Mouse (Mus musculus) kidney, embryonic 15.5 days (tissue): Measurements from ENCODE around the gene Fhod1. TPM values are rescaled to one million over a fixed set of nuclear protein-coding genes. Genes with fewer than 3 reads are reported as not detected.
A peak's percentile ranks its signal among the peaks of the same experiment; 100 is the strongest.

Source experiments
- ATAC-seq: fragments of 200-750 bp; cut with Nextera tagmentation; replicated peaks from 2 replicates; pipeline ENCODE4 v1.8.0; 2017; ENCODE audit warnings: moderate TSS enrichment; ENCODE audit not compliant: low FRiP score
- H3K27ac ChIP-seq: fragments of 300-500 bp; sonication (generic); 2 replicates; pipeline ENCODE4 v1.5.1; 2015; ENCODE audit warnings: mild to moderate bottlenecking, inconsistent platforms
- H3K27me3 ChIP-seq: fragments of 300-500 bp; sonication (generic); 2 replicates; pipeline ENCODE4 v1.6.1; 2015; ENCODE audit warnings: inconsistent platforms
- H3K36me3 ChIP-seq: fragments of 300-500 bp; sonication (generic); 2 replicates; pipeline ENCODE4 v1.6.1; 2015; ENCODE audit warnings: inconsistent platforms
- H3K4me1 ChIP-seq: fragments of 300-500 bp; sonication (generic); 2 replicates; pipeline ENCODE4 v1.6.1; 2015; ENCODE audit warnings: inconsistent platforms
- H3K4me2 ChIP-seq: fragments of 300-500 bp; sonication (generic); 2 replicates; pipeline ENCODE4 v1.6.1; 2015; ENCODE audit warnings: moderate library complexity, mild to moderate bottlenecking, inconsistent platforms
- H3K4me3 ChIP-seq: fragments of 300-500 bp; sonication (generic); replicated peaks from 2 replicates; pipeline ENCODE4 v1.5.1; 2015; ENCODE audit warnings: mild to moderate bottlenecking, inconsistent platforms
- H3K9ac ChIP-seq: fragments of 300-500 bp; sonication (generic); 2 replicates; pipeline ENCODE4 v1.6.1; 2015; ENCODE audit warnings: mild to moderate bottlenecking, inconsistent platforms
- H3K9me3 ChIP-seq: fragments of 300-500 bp; sonication (generic); replicated peaks from 2 replicates; pipeline ENCODE4 v1.6.1; 2016; ENCODE audit warnings: inconsistent platforms
- WGBS: fragments of 180-500 bp; shearing (Covaris S2); methylation state at CpG from one replicate; pipeline ENCODE4 v1.1.7; 2015; ENCODE audit warnings: mixed read lengths; 5-methylcytosine and 5-hydroxymethylcytosine counted together
- polyA plus RNA-seq: library from polyadenylated mRNA; unstranded; fragments of >200 nt; fragmentation: Nextera tagmentation; extraction: Ambion mirVana; gene quantifications from 2 replicates; pipeline ENCODE4 v1.2.1, GENCODE M21; 2015

Gene Fhod1
- polyA plus RNA-seq, 1 experiment from 2014 or later: 3.5 TPM

GRCm38 (mm10) chr8:105331469-105331868, 16.3 kb downstream of the Fhod1 start:
- Histone ChIP-seq H3K4me3 (no peak overlapping the region), H3K4me2 (no peak overlapping the region), H3K9me3 (no peaks in the 10 kb centered on the region)

GRCm38 (mm10) chr8:105330325-105330724, 17.4 kb downstream of the Fhod1 start:
- Histone ChIP-seq H3K27ac (no peak overlapping the region), H3K4me2 (no peak overlapping the region), H3K36me3 (peaks cover 76% of the 10 kb centered on the region), H3K27me3 (no peaks in the 10 kb centered on the region), H3K9ac (no peak overlapping the region), H3K4me1 (peaks cover 18% of the 10 kb centered on the region), H3K9me3 (no peaks in the 10 kb centered on the region), H3K4me3 (no peak overlapping the region)
- ATAC-seq: no peak
- 94% methylated on average over 12 of the region's 12 CpGs for WGBS

More at GRCm38 (mm10) chr8:105331469-105331868, 16.3 kb downstream of the Fhod1 start:
- Histone ChIP-seq H3K9ac (no peak overlapping the region), H3K4me1 (peaks cover 15% of the 10 kb centered on the region), H3K27me3 (no peaks in the 10 kb centered on the region), H3K27ac (no peak overlapping the region), H3K36me3 (peaks cover 87% of the 10 kb centered on the region)
- WGBS: 95% methylated on average over 22 of the region's 22 CpGs
- no peak for ATAC-seq

DNA sequence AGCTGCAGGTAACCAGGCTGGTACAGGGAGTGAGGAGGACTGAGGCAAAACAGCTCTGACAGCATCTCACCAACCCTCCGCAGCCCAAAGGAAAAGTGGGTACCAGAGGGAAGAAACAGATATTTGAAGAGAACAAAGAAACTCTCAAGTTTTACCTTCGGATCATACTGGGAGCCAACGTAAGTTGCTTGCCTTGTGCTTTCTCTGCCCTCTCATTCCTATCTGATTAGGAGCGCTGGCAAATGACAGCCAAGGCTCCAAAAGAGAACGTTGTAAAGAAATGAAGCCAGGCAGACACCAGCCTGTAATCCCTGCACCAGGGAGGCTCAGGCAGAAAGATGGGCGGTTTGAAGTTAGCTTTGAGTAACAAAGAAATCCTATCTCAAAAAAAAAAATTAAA, 20.8 kb downstream of the Fhod1 start:
- peak overlapping the region; percentile 85 for H3K4me2 ChIP-seq
- H3K9me3 ChIP-seq: no peaks in the 10 kb centered on the region
- H3K9ac ChIP-seq: peak overlapping the region; percentile 76
- no peaks in the 10 kb centered on the region for H3K27me3 ChIP-seq
- no peak for ATAC-seq
- H3K36me3 ChIP-seq: peaks cover 52% of the 10 kb centered on the region
- H3K4me3 ChIP-seq: peak overlapping the region; percentile 87
- H3K4me1 ChIP-seq: peaks cover 27% of the 10 kb centered on the region
- H3K27ac ChIP-seq: peak overlapping the region; percentile 94; the same call in 1 of the 2 replicates
- 43% methylated on average over 6 of the region's 6 CpGs for WGBS

- WGBS: under 1% methylated on average over 36 of the region's 36 CpGs
- peak; percentile 91 for ATAC-seq
- H3K9ac ChIP-seq: peak within 1 kb of the TSS; percentile 76
Observed at GRCm38 (mm10) chr8:105326141-105326672, 21.5 kb downstream of the Fhod1 start, which contains the start of the genes Lrrc29 and Tmem208. Gene Lrrc29, minus strand, starts transcription at chr8:105326278. Gene Tmem208, plus strand, starts transcription at chr8:105326354.

DNA sequence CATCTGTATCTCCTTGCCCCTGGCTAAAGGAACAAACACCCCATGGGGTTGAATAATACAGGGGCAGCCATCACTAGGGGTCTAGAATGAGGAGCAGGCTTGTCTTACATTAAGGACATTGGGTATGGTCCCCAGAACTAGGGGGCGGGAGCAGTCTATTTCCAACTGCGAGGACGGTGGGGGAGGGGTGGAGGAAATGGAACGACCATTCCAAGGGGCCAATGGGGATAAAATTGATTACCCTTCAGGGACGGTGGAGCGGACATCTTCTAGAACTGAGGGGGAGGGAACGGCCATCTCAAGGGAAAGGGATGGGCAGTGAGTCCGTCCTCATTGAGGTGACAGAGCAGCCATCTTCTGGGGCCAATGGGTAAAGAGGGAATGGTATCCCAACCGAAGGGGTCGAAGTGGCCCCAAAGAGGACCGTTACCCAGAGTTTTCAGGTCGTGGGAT, 22.1 kb downstream of the Fhod1 start:
- Histone ChIP-seq H3K4me1 (peaks cover 27% of the 10 kb centered on the region), H3K4me3 (peak overlapping the region; percentile 87), H3K27ac (peak overlapping the region; percentile 74), H3K4me2 (peak overlapping the region; percentile 85), H3K9me3 (no peaks in the 10 kb centered on the region), H3K36me3 (peaks cover 39% of the 10 kb centered on the region), H3K27me3 (no peaks in the 10 kb centered on the region), H3K9ac (peak overlapping the region; percentile 76)
- under 1% methylated on average over 12 of the region's 12 CpGs for WGBS
- ATAC-seq: peak; percentile 34; the same call in 1 of the 2 replicates

More at GRCm38 (mm10) chr8:105326141-105326672, 21.5 kb downstream of the Fhod1 start, which contains the start of the genes Lrrc29 and Tmem208:
- Histone ChIP-seq H3K4me3 (peak within 1 kb of the TSS; percentile 87), H3K36me3 (peaks cover 45% of the 10 kb centered on the region), H3K4me2 (peak within 1 kb of the TSS; percentile 85), H3K9me3 (no peaks in the 10 kb centered on the region), H3K27me3 (no peaks in the 10 kb centered on the region), H3K27ac (peak within 1 kb of the TSS; percentile 94), H3K4me1 (peaks cover 27% of the 10 kb centered on the region)

- H3K9me3 ChIP-seq: no peaks in the 10 kb centered on the region
- no peak overlapping the region for H3K27ac ChIP-seq
- no peak for ATAC-seq
- H3K36me3 ChIP-seq: peaks cover 35% of the 10 kb centered on the region
- no peaks in the 10 kb centered on the region for H3K27me3 ChIP-seq
- H3K4me2 ChIP-seq: no peak overlapping the region
- H3K4me1 ChIP-seq: peaks cover 26% of the 10 kb centered on the region
- H3K9ac ChIP-seq: no peak overlapping the region
- WGBS: 85% methylated on average over 4 of the region's 4 CpGs
- no peak overlapping the region for H3K4me3 ChIP-seq
Observed at GRCm38 (mm10) chr8:105323183-105323582, 24.6 kb downstream of the Fhod1 start.

DNA sequence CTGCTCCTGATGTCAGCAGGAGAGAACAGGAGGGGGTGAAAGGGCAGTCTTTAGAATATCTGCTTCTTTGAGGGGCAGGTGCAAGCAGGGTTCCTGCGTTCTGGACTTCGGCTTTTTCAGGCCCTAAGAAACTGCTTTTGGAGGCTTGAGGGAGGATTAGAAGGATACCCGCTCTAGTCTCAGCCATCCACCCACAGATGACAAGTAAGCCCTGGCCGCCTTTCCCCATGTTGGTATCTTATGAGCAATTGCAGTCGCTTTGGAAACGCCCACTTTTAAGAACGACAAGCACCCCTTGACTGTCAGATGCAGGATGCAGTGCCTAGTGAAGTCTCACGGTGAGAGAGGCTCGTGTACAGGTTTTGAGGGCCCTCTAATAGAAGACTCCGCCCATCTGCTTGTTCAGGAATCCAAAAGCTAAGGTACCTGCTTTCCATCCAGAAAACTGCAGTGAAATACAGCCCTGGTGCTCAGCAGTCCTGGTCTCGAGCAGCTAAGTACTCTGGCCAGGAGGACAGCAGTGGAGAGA, 29.0 kb downstream of the Fhod1 start:
- Histone ChIP-seq H3K4me3 (no peak overlapping the region), H3K4me1 (no peaks in the 10 kb centered on the region), H3K36me3 (peaks cover 70% of the 10 kb centered on the region), H3K9me3 (no peaks in the 10 kb centered on the region), H3K9ac (no peak overlapping the region), H3K27ac (no peak overlapping the region), H3K4me2 (no peak overlapping the region), H3K27me3 (no peaks in the 10 kb centered on the region)
- ATAC-seq: no peak
- WGBS: 85% methylated on average over 11 of the region's 11 CpGs

- H3K9me3 ChIP-seq: no peaks in the 10 kb centered on the region
- H3K4me2 ChIP-seq: no peak overlapping the region
- no peak for ATAC-seq
- no peak overlapping the region for H3K9ac ChIP-seq
- 89% methylated on average over 4 of the region's 4 CpGs for WGBS
- H3K27ac ChIP-seq: no peak overlapping the region
- H3K27me3 ChIP-seq: no peaks in the 10 kb centered on the region
- H3K4me3 ChIP-seq: no peak overlapping the region
- peaks cover 74% of the 10 kb centered on the region for H3K36me3 ChIP-seq
- H3K4me1 ChIP-seq: no peaks in the 10 kb centered on the region
Observed at GRCm38 (mm10) chr8:105317941-105318340, 29.8 kb downstream of the Fhod1 start.

DNA sequence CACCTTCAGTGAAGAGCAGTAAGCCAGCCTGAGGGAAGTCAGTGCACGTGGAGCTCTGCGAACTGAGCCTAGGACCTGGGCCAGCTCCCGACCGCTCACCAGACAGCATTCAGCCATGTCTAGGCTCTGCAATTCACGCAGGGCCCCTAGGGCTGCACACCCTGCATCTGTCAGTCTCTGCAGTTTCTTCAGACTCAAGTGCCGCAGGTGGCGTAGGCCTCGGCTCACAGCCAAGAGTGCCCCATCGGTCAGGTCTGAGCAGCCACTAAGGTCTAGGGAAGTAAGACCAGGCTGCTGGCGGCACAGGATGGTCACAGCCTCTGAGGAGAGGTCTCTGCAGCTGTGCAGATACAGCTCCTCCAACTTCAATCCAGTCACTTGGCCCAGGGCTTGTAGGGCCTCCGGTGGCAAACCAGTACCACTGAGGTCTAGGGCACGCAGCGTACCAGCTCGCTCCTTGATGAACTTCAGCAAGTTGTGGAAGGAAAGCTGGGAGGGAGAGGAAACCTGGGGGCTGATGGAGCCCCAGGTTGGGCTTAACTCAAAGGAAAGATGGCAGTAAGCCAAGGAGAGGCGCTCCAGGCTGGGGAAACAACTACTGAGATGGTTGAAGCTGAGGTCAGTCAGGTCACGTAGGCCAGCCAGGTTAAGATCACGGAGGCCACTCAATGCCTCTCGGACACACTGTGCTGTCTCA, 32.5 kb downstream of the Fhod1 start:
- H3K36me3 ChIP-seq: peaks cover 93% of the 10 kb centered on the region
- WGBS: 89% methylated on average over 18 of the region's 18 CpGs

GRCm38 (mm10) chr8:105313622-105314402, 33.9 kb downstream of the Fhod1 start:
- WGBS: 82% methylated on average over 9 of the region's 9 CpGs
- Histone ChIP-seq H3K4me2 (no peak overlapping the region), H3K27me3 (no peaks in the 10 kb centered on the region), H3K9ac (no peak overlapping the region), H3K4me1 (no peaks in the 10 kb centered on the region), H3K27ac (no peak overlapping the region), H3K4me3 (no peak overlapping the region), H3K9me3 (no peaks in the 10 kb centered on the region), H3K36me3 (peaks cover 92% of the 10 kb centered on the region)
- no peak for ATAC-seq

More for the DNA sequence above, 32.5 kb downstream of the Fhod1 start:
- ATAC-seq: no peak
- no peaks in the 10 kb centered on the region for H3K9me3 ChIP-seq
- H3K9ac ChIP-seq: no peak overlapping the region
- no peaks in the 10 kb centered on the region for H3K4me1 ChIP-seq
- H3K4me3 ChIP-seq: no peak overlapping the region
- no peak overlapping the region for H3K4me2 ChIP-seq
- no peaks in the 10 kb centered on the region for H3K27me3 ChIP-seq
- no peak overlapping the region for H3K27ac ChIP-seq

DNA sequence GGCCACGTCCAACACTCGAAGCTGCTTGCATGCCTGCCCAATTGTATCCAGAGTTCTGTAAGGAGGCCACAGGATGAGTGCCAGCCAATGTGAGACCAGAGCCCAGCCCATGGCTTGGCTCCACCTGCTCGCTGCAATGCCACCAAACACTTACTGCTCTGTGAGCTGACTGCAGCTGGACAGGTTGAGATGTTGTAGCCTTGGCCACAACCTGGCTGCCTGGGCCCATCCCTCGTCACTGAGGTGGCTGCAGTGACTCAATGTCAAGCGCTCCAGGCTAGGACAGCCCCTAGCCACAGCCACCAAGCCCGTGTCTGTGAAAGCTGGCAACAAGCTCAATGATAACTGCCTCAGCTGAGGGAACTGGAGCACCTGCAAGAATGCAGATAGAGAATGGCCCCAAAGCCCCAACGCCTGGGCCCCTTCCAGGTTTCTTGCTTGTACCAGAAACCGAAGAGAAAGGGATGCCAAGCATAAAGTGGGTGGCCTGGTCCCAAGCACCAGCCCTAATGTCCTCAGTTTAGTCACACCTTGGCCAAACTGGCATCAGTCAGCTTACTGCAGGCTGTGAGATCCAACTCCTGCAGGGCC, 34.8 kb downstream of the Fhod1 start:
- WGBS: 90% methylated on average over 8 of the region's 8 CpGs
- peaks cover 92% of the 10 kb centered on the region for H3K36me3 ChIP-seq

More for the DNA sequence above, 34.8 kb downstream of the Fhod1 start:
- ATAC-seq: no peak
- Histone ChIP-seq H3K4me2 (no peak overlapping the region), H3K4me1 (no peaks in the 10 kb centered on the region), H3K4me3 (no peak overlapping the region), H3K27ac (no peak overlapping the region), H3K9me3 (no peaks in the 10 kb centered on the region), H3K9ac (no peak overlapping the region), H3K27me3 (no peaks in the 10 kb centered on the region)
